Comparison of ENCODE assay signal across 43 mouse cellular contexts in the genomic region with DNA sequence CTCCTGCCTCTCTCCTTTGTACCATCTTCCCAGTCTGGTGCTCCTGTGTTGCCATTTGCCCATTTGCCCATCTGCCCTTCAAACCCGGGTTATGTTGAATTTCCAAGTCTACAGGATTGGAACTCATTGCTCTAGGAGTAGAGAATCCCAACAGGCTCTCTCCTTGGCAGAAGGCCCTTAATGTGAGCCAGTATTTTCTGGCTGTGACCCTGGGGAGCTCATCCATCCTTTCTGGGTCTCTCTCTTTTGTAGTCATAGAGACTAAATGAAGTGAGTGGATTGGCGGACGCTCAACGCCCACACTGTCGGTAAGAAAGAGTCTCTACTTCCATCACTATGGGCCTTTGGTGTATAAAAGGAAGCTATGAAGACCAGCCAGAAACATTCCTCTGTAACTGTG. TPM values are rescaled to one million over a fixed set of nuclear protein-coding genes. Genes with fewer than 3 reads are reported as not detected.
"Had no signal": no experiment of that assay in that cellular context is flagged by ENCODE, and none has a peak within 500 bp of the region (broad histone marks: within the 10 kb centered on the region; RNA-seq: fewer than 3 reads in every experiment).

No protein-coding gene starts in this region.

- H3K4me3 ChIP-seq: left cerebral cortex, adult 2 months; limb, embryonic 10.5 days; limb, embryonic 12.5 days; limb, embryonic 13.5 days; limb, embryonic 15.5 days; liver, embryonic 12.5 days; liver, embryonic 13.5 days; liver, embryonic 15.5 days; lung, embryonic 15.5 days; megakaryocyte, embryonic 14.5 days; midbrain, embryonic 10.5 days; midbrain, embryonic 12.5 days; midbrain, embryonic 13.5 days; myocyte; neural tube, embryonic 12.5 days had no signal

- H3K4me1 ChIP-seq: limb, embryonic 12.5 days; limb, embryonic 13.5 days; liver, embryonic 12.5 days; liver, embryonic 13.5 days; liver, embryonic 15.5 days; lung, embryonic 15.5 days; megakaryocyte, embryonic 14.5 days; midbrain, embryonic 10.5 days; midbrain, embryonic 12.5 days; midbrain, embryonic 13.5 days; neural tube, embryonic 12.5 days had no signal

- H3K27me3 ChIP-seq: limb, embryonic 12.5 days; limb, embryonic 13.5 days; limb, embryonic 15.5 days; liver, embryonic 12.5 days; liver, embryonic 13.5 days; liver, embryonic 15.5 days; lung, embryonic 15.5 days; midbrain, embryonic 12.5 days; midbrain, embryonic 13.5 days; neural tube, embryonic 12.5 days had no signal

- H3K9me3 ChIP-seq: limb, embryonic 10.5 days; limb, embryonic 12.5 days; limb, embryonic 13.5 days; limb, embryonic 15.5 days; liver, embryonic 12.5 days; liver, embryonic 13.5 days; liver, embryonic 15.5 days; lung, embryonic 15.5 days; midbrain, embryonic 10.5 days; midbrain, embryonic 12.5 days; midbrain, embryonic 13.5 days; neural tube, embryonic 12.5 days had no signal

- DNase-seq: left cerebral cortex, postnatal 4 days; liver; liver, embryonic 13.5 days; liver, postnatal 0 days; lung, adult 18-20 months; lung, adult 2 months; lung, embryonic 14.5 days; lung, postnatal 10 days; lung, postnatal 14 days; lung, postnatal 4 days; midbrain, embryonic 14.5 days had no signal

- H3K36me3 ChIP-seq: limb, embryonic 10.5 days; limb, embryonic 12.5 days; limb, embryonic 13.5 days; limb, embryonic 15.5 days; liver, embryonic 12.5 days; liver, embryonic 13.5 days; liver, embryonic 15.5 days; lung, embryonic 15.5 days; midbrain, embryonic 10.5 days; midbrain, embryonic 12.5 days; midbrain, embryonic 13.5 days; neural tube, embryonic 12.5 days had no signal

- H3K4me2 ChIP-seq: limb, embryonic 12.5 days; limb, embryonic 13.5 days; limb, embryonic 15.5 days; liver, embryonic 11.5 days; liver, embryonic 12.5 days; liver, embryonic 13.5 days; liver, embryonic 15.5 days; lung, embryonic 14.5 days; lung, embryonic 15.5 days; midbrain, embryonic 12.5 days; midbrain, embryonic 13.5 days; neural tube, embryonic 12.5 days had no signal

- H3K9ac ChIP-seq: limb, embryonic 12.5 days; limb, embryonic 13.5 days; limb, embryonic 15.5 days; liver, embryonic 12.5 days; liver, embryonic 13.5 days; liver, embryonic 14.5 days; liver, embryonic 15.5 days; liver, postnatal 0 days; lung, embryonic 14.5 days; lung, embryonic 15.5 days; midbrain, embryonic 12.5 days; midbrain, embryonic 13.5 days; neural tube, embryonic 12.5 days had no signal

- H3K27ac ChIP-seq: left cerebral cortex, adult 2 months; limb, embryonic 10.5 days; limb, embryonic 12.5 days; limb, embryonic 13.5 days; limb, embryonic 15.5 days; liver, embryonic 12.5 days; liver, embryonic 13.5 days; liver, embryonic 14.5 days; liver, embryonic 15.5 days; lung, embryonic 15.5 days; macrophage; midbrain, embryonic 10.5 days; midbrain, embryonic 12.5 days; midbrain, embryonic 13.5 days; neural tube, embryonic 12.5 days had no signal

- ATAC-seq: liver, embryonic 12.5 days; liver, postnatal 0 days; lung, postnatal 0 days; midbrain, embryonic 13.5 days; midbrain, embryonic 16.5 days had no signal

RNA-seq across cellular contexts. Expression of a gene that starts 46.1 kb away (rescaled TPM):
- total RNA-seq: left cerebral cortex, adult 2 months; left cerebral cortex, adult 8-10 months; left cerebral cortex, postnatal 10 days; left cerebral cortex, postnatal 14 days; left cerebral cortex, postnatal 25 days; left cerebral cortex, postnatal 36 days; left cerebral cortex, postnatal 4 days; liver, adult 2 months; megakaryocyte progenitor cell, adult 5-6 weeks; megakaryocyte, adult 5-6 weeks; megakaryocyte-erythroid progenitor cell, adult 5-6 weeks; midbrain, postnatal 0 days; monocyte, adult 5-6 weeks had no signal
- polyA plus RNA-seq: limb, embryonic 10.5 days; limb, embryonic 11.5 days; limb, embryonic 12.5 days; limb, embryonic 13.5 days; limb, embryonic 14.5 days; limb, embryonic 15.5 days; liver, adult 2 months; liver, embryonic 11.5 days; liver, embryonic 12.5 days; liver, embryonic 13.5 days; liver, embryonic 15.5 days; liver, postnatal 0 days; lung, adult 2 months; lung, embryonic 14.5 days; lung, embryonic 15.5 days; lung, postnatal 0 days; macrophage; midbrain, embryonic 12.5 days; midbrain, embryonic 14.5 days; midbrain, embryonic 16.5 days; midbrain, postnatal 0 days; myocyte had no signal

RNA-seq across cellular contexts. Expression of a gene that starts 56.9 kb away (rescaled TPM):
- total RNA-seq: megakaryocyte progenitor cell, adult 5-6 weeks; megakaryocyte, adult 5-6 weeks had no signal
- polyA plus RNA-seq: macrophage had no signal
